Mouse (Mus musculus): ENCODE measurements around the gene Exoc3l4.

The Exoc3l4 gene

GRCm38 (mm10) chr12:111454543-111455280 lies 37.9 kb downstream of the Exoc3l4 start:
- no peak for DNase-seq

GRCm38 (mm10) chr12:111455311-111455846 lies 38.6 kb downstream of the Exoc3l4 start:
- no peak for DNase-seq

GRCm38 (mm10) chr12:111455860-111456259 lies 39.0 kb downstream of the Exoc3l4 start:
- no peak for DNase-seq

- no peak for DNase-seq
These were observed 40.9 kb downstream of the Exoc3l4 start for GRCm38 (mm10) chr12:111457742-111458141.

- DNase-seq, result no peak
These were observed 46.8 kb downstream of the Exoc3l4 start for GRCm38 (mm10) chr12:111463570-111463969.

- no peak for DNase-seq
These were observed 49.6 kb downstream of the Exoc3l4 start for GRCm38 (mm10) chr12:111466369-111466768.

- DNase-seq, result no peak
These were observed 51.4 kb downstream of the Exoc3l4 start for GRCm38 (mm10) chr12:111468206-111468605.

GRCm38 (mm10) chr12:111469507-111469906 lies 52.7 kb downstream of the Exoc3l4 start:
- peak; percentile 83 for DNase-seq

- no peak for DNase-seq
These were observed 54.3 kb downstream of the Exoc3l4 start for GRCm38 (mm10) chr12:111471119-111471518.

GRCm38 (mm10) chr12:111471721-111472120 lies 54.9 kb downstream of the Exoc3l4 start:
- DNase-seq, result no peak

GRCm38 (mm10) chr12:111472886-111473285 lies 56.1 kb downstream of the Exoc3l4 start:
- DNase-seq, result no peak

GRCm38 (mm10) chr12:111474384-111474783 lies 57.6 kb downstream of the Exoc3l4 start:
- no peak for DNase-seq

- DNase-seq, result no peak
These were observed 58.3 kb downstream of the Exoc3l4 start for GRCm38 (mm10) chr12:111474893-111475643.

- DNase-seq, result no peak
These were observed 62.1 kb downstream of the Exoc3l4 start for GRCm38 (mm10) chr12:111478924-111479323.

GRCm38 (mm10) chr12:111479917-111480316 lies 63.1 kb downstream of the Exoc3l4 start:
- peak; percentile 60 for DNase-seq
